Mouse (Mus musculus): ENCODE data around the gene Rtbdn.

DNA sequence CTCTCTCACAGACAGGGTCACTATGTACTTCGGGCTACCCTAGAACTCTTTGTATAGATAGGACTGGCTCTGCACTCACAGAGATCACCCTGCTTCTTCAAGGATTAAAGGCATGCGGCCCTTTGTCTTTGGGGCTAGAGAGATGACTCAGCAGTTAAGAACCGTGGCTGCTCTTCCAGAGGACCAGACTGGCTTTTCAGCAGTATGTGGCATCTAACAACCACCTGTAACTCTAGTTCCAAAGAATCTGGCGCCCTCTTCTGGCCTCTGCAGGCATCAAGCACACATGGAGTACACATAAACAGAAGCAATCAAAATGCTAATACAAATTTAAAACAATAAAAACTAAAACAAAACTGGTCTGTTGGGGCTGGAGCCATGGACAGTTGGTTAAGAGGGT, 32.8 kb upstream of the Rtbdn start:
- TF ChIP-seq CHD2 (IDR thresholded peaks at IDR 0.05; ENCODE audit: low read depth, low read length) (0 out of 2 replicates have a peak, but pooled peaks have one; percentile 17), HCFC1 (IDR thresholded peaks at IDR 0.05; ENCODE audit: borderline replicate concordance, insufficient read depth, low read length) (peak; percentile 18; the same call in 1 of the 2 replicates), ZC3H11A (IDR thresholded peaks at IDR 0.05; ENCODE audit: borderline replicate concordance, low read depth, low read length) (no peak), MAFK (IDR thresholded peaks at IDR 0.05; ENCODE audit: insufficient read depth, low read depth, low read length) (peak; percentile 99), ZNF384 (IDR thresholded peaks at IDR 0.05; ENCODE audit: low read depth, low read length) (no peak)

Data from ES-E14 (cell line).